In genomic region chr3:103480676-103481075, GRCm38 (mm10) we compare ENCODE assay signal across 24 mouse cellular contexts.
DNase-seq lines count a peak whose midpoint lies in the region; ATAC-seq and TF ChIP-seq lines count a peak whose summit lies in the region.
"Had no signal": no experiment of that assay in that cellular context is flagged by ENCODE, and none has a peak within 500 bp of the region (broad histone marks: within the 10 kb centered on the region; RNA-seq: fewer than 3 reads in every experiment).

No protein-coding gene starts in this region.

- 56% methylated on average over 7 of the region's 7 CpGs for WGBS in forebrain, postnatal 0 days
- 88% methylated on average over 7 of the region's 7 CpGs for WGBS in forebrain, embryonic 10.5 days
- 51% methylated on average over 7 of the region's 7 CpGs for WGBS in lung, embryonic 15.5 days
- WGBS in lung, adult 2 months, result 45% methylated on average over 7 of the region's 7 CpGs
- 86% methylated on average over 7 of the region's 7 CpGs for WGBS in hindbrain, embryonic 13.5 days
- 87% methylated on average over 7 of the region's 7 CpGs for WGBS in midbrain, embryonic 11.5 days

- H3K36me3 ChIP-seq in forebrain, postnatal 0 days (ENCODE audit: insufficient read depth), result no peaks in the 10 kb centered on the region
- H3K36me3 ChIP-seq in forebrain, embryonic 10.5 days (replicated peaks), result no peaks in the 10 kb centered on the region
- no peaks in the 10 kb centered on the region for H3K36me3 ChIP-seq in lung, embryonic 15.5 days
- H3K36me3 ChIP-seq in hindbrain, embryonic 13.5 days, result no peaks in the 10 kb centered on the region
- no peaks in the 10 kb centered on the region for H3K36me3 ChIP-seq in midbrain, embryonic 11.5 days (ENCODE audit: control insufficient read depth, insufficient read depth, low read length)
- H3K36me3 ChIP-seq: heart, embryonic 13.5 days; hindbrain, embryonic 10.5 days; kidney, embryonic 15.5 days; limb, embryonic 13.5 days; liver, embryonic 12.5 days; neural tube, embryonic 13.5 days had no signal

- no peak overlapping the region for H3K4me2 ChIP-seq in forebrain, postnatal 0 days (ENCODE audit: low read depth)
- H3K4me2 ChIP-seq in lung, embryonic 15.5 days, result no peak overlapping the region
- no peak overlapping the region for H3K4me2 ChIP-seq in hindbrain, embryonic 13.5 days
- H3K4me2 ChIP-seq in midbrain, embryonic 11.5 days, result no peak overlapping the region
- H3K4me2 ChIP-seq: heart, embryonic 13.5 days; kidney, embryonic 15.5 days; limb, embryonic 13.5 days; liver, embryonic 12.5 days; neural tube, embryonic 13.5 days had no signal

- H3K4me1 ChIP-seq in forebrain, postnatal 0 days (ENCODE audit: insufficient read depth), result no peaks in the 10 kb centered on the region
- peaks cover 21% of the 10 kb centered on the region for H3K4me1 ChIP-seq in forebrain, embryonic 10.5 days
- H3K4me1 ChIP-seq in lung, embryonic 15.5 days, result peaks cover 12% of the 10 kb centered on the region
- no peaks in the 10 kb centered on the region for H3K4me1 ChIP-seq in lung, adult 2 months (ENCODE audit: control insufficient read depth, insufficient read depth, low read length)
- no peaks in the 10 kb centered on the region for H3K4me1 ChIP-seq in hindbrain, embryonic 13.5 days (replicated peaks)
- no peaks in the 10 kb centered on the region for H3K4me1 ChIP-seq in midbrain, embryonic 11.5 days (ENCODE audit: control insufficient read depth, insufficient read depth, low read length)
- H3K4me1 ChIP-seq: heart, embryonic 13.5 days; kidney, embryonic 15.5 days; liver, embryonic 12.5 days; neural tube, embryonic 13.5 days had no signal

- DNase-seq in forebrain, postnatal 0 days, result no peak
- DNase-seq in forebrain, embryonic 10.5 days (ENCODE audit: extremely low spot score, low spot score), result no peak
- DNase-seq in lung, adult 2 months, result no peak
- peak; percentile 74 for DNase-seq in lung, postnatal 10 days
- DNase-seq in midbrain, embryonic 11.5 days (ENCODE audit: low spot score, missing footprints), result no peak
- DNase-seq: adrenal gland, postnatal 14 days; gastrocnemius, postnatal 14 days; kidney, postnatal 36 days; layer of hippocampus, postnatal 36 days; retina, postnatal 1 day; thymus, postnatal 25 days had no signal

- ATAC-seq in forebrain, postnatal 0 days, result peak; percentile 20; the same call in 1 of the 2 replicates
- ATAC-seq in lung, embryonic 15.5 days (ENCODE audit: borderline replicate concordance, extremely low read depth, low FRiP score, low TSS enrichment), result no peak
- no peak for ATAC-seq in hindbrain, embryonic 13.5 days (ENCODE audit: low FRiP score)
- ATAC-seq in midbrain, embryonic 11.5 days (ENCODE audit: low FRiP score), result no peak
- ATAC-seq: forebrain, embryonic 16.5 days; intestine, postnatal 0 days; liver, embryonic 12.5 days; midbrain, embryonic 16.5 days had no signal

- H3K9me3 ChIP-seq in forebrain, postnatal 0 days (ENCODE audit: low read length), result no peaks in the 10 kb centered on the region
- H3K9me3 ChIP-seq in forebrain, embryonic 10.5 days, result no peaks in the 10 kb centered on the region
- no peaks in the 10 kb centered on the region for H3K9me3 ChIP-seq in lung, embryonic 15.5 days
- no peaks in the 10 kb centered on the region for H3K9me3 ChIP-seq in hindbrain, embryonic 13.5 days
- H3K9me3 ChIP-seq in midbrain, embryonic 11.5 days (ENCODE audit: control insufficient read depth, low read length), result no peaks in the 10 kb centered on the region
- H3K9me3 ChIP-seq: heart, embryonic 13.5 days; hindbrain, embryonic 10.5 days; kidney, embryonic 15.5 days; limb, embryonic 13.5 days; liver, embryonic 12.5 days; neural tube, embryonic 13.5 days had no signal

- TF ChIP-seq CTCF in forebrain, postnatal 0 days (IDR thresholded peaks at IDR 0.05; ENCODE audit: low read depth), result no peak
- TF ChIP-seq CTCF in lung, adult 2 months (IDR thresholded peaks at IDR 0.05; ENCODE audit: insufficient read depth, low read length), result no peak

- no peak overlapping the region for H3K9ac ChIP-seq in forebrain, postnatal 0 days
- H3K9ac ChIP-seq in lung, embryonic 15.5 days, result no peak overlapping the region
- no peak overlapping the region for H3K9ac ChIP-seq in hindbrain, embryonic 13.5 days
- no peak overlapping the region for H3K9ac ChIP-seq in midbrain, embryonic 11.5 days (ENCODE audit: low read length)
- H3K9ac ChIP-seq: heart, embryonic 13.5 days; kidney, embryonic 15.5 days; limb, embryonic 13.5 days; liver, embryonic 12.5 days; neural tube, embryonic 13.5 days had no signal

- TF ChIP-seq POLR2A in lung, adult 2 months (IDR thresholded peaks at IDR 0.05; ENCODE audit: borderline replicate concordance, extremely low read depth, low read depth, low read length), result no peak

- H3K27ac ChIP-seq in forebrain, postnatal 0 days (ENCODE audit: low read depth, low read length), result no peak overlapping the region
- no peak overlapping the region for H3K27ac ChIP-seq in forebrain, embryonic 10.5 days
- H3K27ac ChIP-seq in lung, embryonic 15.5 days, result peak overlapping the region; percentile 46
- H3K27ac ChIP-seq in hindbrain, embryonic 13.5 days, result no peak overlapping the region
- H3K27ac ChIP-seq in midbrain, embryonic 11.5 days (ENCODE audit: low read depth, low read length), result no peak overlapping the region
- H3K27ac ChIP-seq: heart, embryonic 13.5 days; hindbrain, embryonic 10.5 days; kidney, embryonic 15.5 days; limb, embryonic 13.5 days; liver, embryonic 12.5 days; macrophage; neural tube, embryonic 13.5 days had no signal

- H3K4me3 ChIP-seq in forebrain, postnatal 0 days (ENCODE audit: low read depth, low read length), result no peak overlapping the region
- no peak overlapping the region for H3K4me3 ChIP-seq in forebrain, embryonic 10.5 days
- no peak overlapping the region for H3K4me3 ChIP-seq in lung, embryonic 15.5 days
- H3K4me3 ChIP-seq in lung, adult 2 months (replicated peaks; ENCODE audit: extremely low read depth, low read depth, low read length), result no peak overlapping the region
- H3K4me3 ChIP-seq in hindbrain, embryonic 13.5 days, result no peak overlapping the region
- H3K4me3 ChIP-seq in midbrain, embryonic 11.5 days (ENCODE audit: low read depth, low read length), result no peak overlapping the region
- H3K4me3 ChIP-seq: heart, embryonic 13.5 days; hindbrain, embryonic 10.5 days; kidney, embryonic 15.5 days; limb, embryonic 13.5 days; liver, embryonic 12.5 days; myocyte; neural tube, embryonic 13.5 days had no signal

- no peaks in the 10 kb centered on the region for H3K27me3 ChIP-seq in forebrain, postnatal 0 days (ENCODE audit: insufficient read depth, low read length)
- no peaks in the 10 kb centered on the region for H3K27me3 ChIP-seq in forebrain, embryonic 10.5 days (ENCODE audit: poor library complexity, severe bottlenecking)
- no peaks in the 10 kb centered on the region for H3K27me3 ChIP-seq in lung, embryonic 15.5 days
- no peaks in the 10 kb centered on the region for H3K27me3 ChIP-seq in hindbrain, embryonic 13.5 days
- no peaks in the 10 kb centered on the region for H3K27me3 ChIP-seq in midbrain, embryonic 11.5 days (ENCODE audit: control insufficient read depth, insufficient read depth, low read length)
- H3K27me3 ChIP-seq: heart, embryonic 13.5 days; kidney, embryonic 15.5 days; limb, embryonic 13.5 days; liver, embryonic 12.5 days; neural tube, embryonic 13.5 days had no signal
